Mouse (Mus musculus): ENCODE data around the gene S100z.

S100z gene

GRCm38 (mm10) chr13:95478671-95479413 is at the start of gene S100z:
S100z (minus strand) TSS chr13:95478721.
- DNase-seq = no peak

- DNase-seq = peak; percentile 41 to 55
These were observed 46.4 kb upstream of the S100z start, which contains the start of gene F2rl1 for GRCm38 (mm10) chr13:95524674-95525491. F2rl1 (minus strand) TSS chr13:95525227.

GRCm38 (mm10) chr13:95524424-95524673 is 45.8 kb upstream of the S100z start:
- no peak for DNase-seq

- DNase-seq = peak in 1 of 2 experiments; percentile 2
These were observed 45.3 kb upstream of the S100z start for GRCm38 (mm10) chr13:95523659-95524423.

GRCm38 (mm10) chr13:95522176-95522575 is 43.7 kb upstream of the S100z start:
- DNase-seq = no peak

GRCm38 (mm10) chr13:95521029-95521428 is 42.5 kb upstream of the S100z start:
- DNase-seq = peak; percentile 10 to 11

GRCm38 (mm10) chr13:95514756-95515155 is 36.2 kb upstream of the S100z start:
- DNase-seq = no peak

- DNase-seq = no peak
These were observed 31.5 kb upstream of the S100z start for GRCm38 (mm10) chr13:95510054-95510453.

GRCm38 (mm10) chr13:95503279-95503917 is 24.9 kb upstream of the S100z start:
- DNase-seq = no peak

GRCm38 (mm10) chr13:95496601-95497000 is 18.1 kb upstream of the S100z start:
- no peak for DNase-seq

GRCm38 (mm10) chr13:95494812-95495211 is 16.3 kb upstream of the S100z start:
- no peak for DNase-seq

- no peak for DNase-seq
These were observed 14.8 kb upstream of the S100z start for GRCm38 (mm10) chr13:95493296-95493695.

- DNase-seq = no peak
These were observed 12.8 kb upstream of the S100z start for GRCm38 (mm10) chr13:95491327-95491726.

GRCm38 (mm10) chr13:95484664-95485063 is 6.1 kb upstream of the S100z start:
- DNase-seq = no peak

GRCm38 (mm10) chr13:95481428-95481827 is 2.9 kb upstream of the S100z start:
- peak; percentile 46 to 65 for DNase-seq

- no peak for DNase-seq
These were observed 1.3 kb downstream of the S100z start for GRCm38 (mm10) chr13:95477173-95477572.

GRCm38 (mm10) chr13:95475124-95475523 is 3.4 kb downstream of the S100z start:
- no peak for DNase-seq

GRCm38 (mm10) chr13:95474294-95474693 is 4.2 kb downstream of the S100z start:
- DNase-seq = no peak

GRCm38 (mm10) chr13:95470970-95471369 is 7.6 kb downstream of the S100z start:
- peak; percentile 13 to 15 for DNase-seq

GRCm38 (mm10) chr13:95451529-95451928 is 27.0 kb downstream of the S100z start:
- DNase-seq = no peak

GRCm38 (mm10) chr13:95450636-95451210 is 27.8 kb downstream of the S100z start:
- DNase-seq = no peak

GRCm38 (mm10) chr13:95449730-95450129 is 28.8 kb downstream of the S100z start:
- no peak for DNase-seq

GRCm38 (mm10) chr13:95444824-95445223 is 33.7 kb downstream of the S100z start, which contains the start of gene Crhbp:
Crhbp (minus strand) TSS chr13:95444924.
- no peak for DNase-seq
